Mouse (Mus musculus) embryonic facial prominence, embryonic 14.5 days (tissue): ENCODE measurements at regions not wholly inside any gene's neighbourhood (a gene's known extent, or its start where the extent isn't known, plus 50 kb on each side); places are given as distances from the start of the nearest gene placed in this dataset.

Experiments used
- ATAC-seq: fragments of 200-750 bp; cut with Nextera tagmentation; 2 replicates; pipeline ENCODE4 v1.8.0; 2017; ENCODE audit warnings: low read depth, moderate number of reproducible peaks, moderate TSS enrichment
- DNase-seq: peaks from one replicate; pipeline ENCODE4 v3.0.0-alpha.2; 2015; ENCODE audit warnings: low spot score
- H3K27ac ChIP-seq: fragments of 300-500 bp; sonication (generic); replicated peaks from 2 replicates; pipeline ENCODE4 v1.5.1; 2014; ENCODE audit warnings: low read depth, mild to moderate bottlenecking, low read length, moderate library complexity
- H3K27me3 ChIP-seq: fragments of 300-500 bp; sonication (generic); replicated peaks from 2 replicates; pipeline ENCODE4 v1.6.1; 2014; ENCODE audit warnings: low read length; ENCODE audit not compliant: control insufficient read depth, insufficient read depth
- H3K36me3 ChIP-seq: fragments of 300-500 bp; sonication (generic); 2 replicates; pipeline ENCODE4 v1.6.1; 2014; ENCODE audit warnings: low read length, mixed read lengths; ENCODE audit not compliant: control insufficient read depth, insufficient read depth
- H3K4me1 ChIP-seq: fragments of 300-500 bp; sonication (generic); 2 replicates; pipeline ENCODE4 v1.6.1; 2014; ENCODE audit warnings: antibody characterized with exemption, low read length; ENCODE audit not compliant: control insufficient read depth, insufficient read depth
- H3K4me2 ChIP-seq: fragments of 300-500 bp; sonication (generic); 2 replicates; pipeline ENCODE4 v1.6.1; 2014; ENCODE audit warnings: low read depth, mild to moderate bottlenecking, low read length, moderate library complexity, mixed read lengths
- H3K4me3 ChIP-seq: fragments of 300-500 bp; sonication (generic); 2 replicates; pipeline ENCODE4 v1.5.1; 2014; ENCODE audit warnings: low read depth, mild to moderate bottlenecking, low read length
- H3K9ac ChIP-seq: fragments of 300-500 bp; sonication (generic); 2 replicates; pipeline ENCODE4 v1.6.1; 2014; ENCODE audit warnings: low read depth, mild to moderate bottlenecking, low read length, moderate library complexity, mixed read lengths
- H3K9me3 ChIP-seq: fragments of 300-500 bp; sonication (generic); 2 replicates; pipeline ENCODE4 v1.6.1; 2016; ENCODE audit warnings: low read length; ENCODE audit not compliant: control insufficient read depth
- WGBS: fragments of 180-500 bp; shearing (Covaris S2); extraction: QIAGEN DNeasy Blood & Tissue Kit; methylation state at CpG from one replicate; pipeline ENCODE4 v1.1.7; 2014; 5-methylcytosine and 5-hydroxymethylcytosine counted together

DNA sequence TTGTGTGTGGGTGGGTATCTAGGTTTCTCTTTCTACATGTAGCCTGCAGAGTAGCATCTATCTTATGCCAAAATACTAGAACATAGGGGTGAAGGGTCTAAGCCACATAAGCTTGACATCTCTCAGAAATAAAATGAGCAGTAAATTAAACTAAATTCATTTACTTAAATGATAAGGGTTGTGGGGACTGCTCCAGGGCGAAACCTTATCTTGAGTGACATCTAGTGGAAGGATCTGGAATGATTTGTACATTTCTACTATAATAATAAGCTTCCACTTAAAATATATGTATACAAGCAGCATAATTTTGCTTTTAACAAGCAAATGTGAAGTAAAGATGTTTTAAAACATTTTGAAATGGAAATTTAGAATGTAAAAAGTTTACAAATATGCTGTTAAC, 271.4 kb downstream of the Vgll3 start:
- 5% methylated on average over 1 of the region's 1 CpGs for WGBS
- H3K27me3 ChIP-seq, result no peaks in the 10 kb centered on the region
- H3K9ac ChIP-seq, result no peak overlapping the region
- no peak overlapping the region for H3K27ac ChIP-seq
- H3K4me3 ChIP-seq, result no peak overlapping the region
- H3K4me2 ChIP-seq, result no peak overlapping the region
- H3K9me3 ChIP-seq, result no peaks in the 10 kb centered on the region
- peak; percentile 32 for DNase-seq
- no peaks in the 10 kb centered on the region for H3K36me3 ChIP-seq
- 0 out of 2 replicates have a peak, but pooled peaks have one; percentile 26 for ATAC-seq
- H3K4me1 ChIP-seq, result no peaks in the 10 kb centered on the region

GRCm38 (mm10) chr16:66092766-66093165, 277.7 kb downstream of the Vgll3 start:
- WGBS, result 54% methylated on average over 4 of the region's 4 CpGs
- Histone ChIP-seq H3K9me3 (no peaks in the 10 kb centered on the region), H3K9ac (no peak overlapping the region), H3K4me2 (no peak overlapping the region), H3K36me3 (no peaks in the 10 kb centered on the region), H3K4me1 (no peaks in the 10 kb centered on the region), H3K27me3 (no peaks in the 10 kb centered on the region), H3K27ac (no peak overlapping the region), H3K4me3 (no peak overlapping the region)
- ATAC-seq (no peak), DNase-seq (no peak)

- Histone ChIP-seq H3K4me2 (no peak overlapping the region), H3K9me3 (no peaks in the 10 kb centered on the region), H3K27ac (no peak overlapping the region), H3K4me3 (no peak overlapping the region), H3K36me3 (no peaks in the 10 kb centered on the region), H3K27me3 (no peaks in the 10 kb centered on the region), H3K4me1 (no peaks in the 10 kb centered on the region), H3K9ac (no peak overlapping the region)
- WGBS, result 63% methylated on average over 7 of the region's 7 CpGs
- ATAC-seq (no peak), DNase-seq (no peak)
Measured at GRCm38 (mm10) chr16:66095682-66096081, 280.6 kb downstream of the Vgll3 start.

- Histone ChIP-seq H3K4me1 (no peaks in the 10 kb centered on the region), H3K4me2 (no peak overlapping the region), H3K9ac (no peak overlapping the region), H3K4me3 (no peak overlapping the region), H3K36me3 (no peaks in the 10 kb centered on the region), H3K9me3 (no peaks in the 10 kb centered on the region), H3K27me3 (no peaks in the 10 kb centered on the region), H3K27ac (no peak overlapping the region)
- 93% methylated on average over 3 of the region's 3 CpGs for WGBS
- DNase-seq (no peak), ATAC-seq (no peak)
Measured at GRCm38 (mm10) chr16:66117930-66118329, 302.9 kb downstream of the Vgll3 start.

GRCm38 (mm10) chr16:66137755-66138154, 322.7 kb downstream of the Vgll3 start:
- Histone ChIP-seq H3K4me3 (no peak overlapping the region), H3K9ac (no peak overlapping the region), H3K27me3 (no peaks in the 10 kb centered on the region), H3K4me2 (no peak overlapping the region), H3K27ac (no peak overlapping the region), H3K4me1 (no peaks in the 10 kb centered on the region), H3K9me3 (no peaks in the 10 kb centered on the region), H3K36me3 (no peaks in the 10 kb centered on the region)
- DNase-seq (no peak), ATAC-seq (no peak)
- 76% methylated on average over 3 of the region's 3 CpGs for WGBS

- ATAC-seq, result no peak
Measured at GRCm38 (mm10) chr16:66144765-66145164, 329.7 kb downstream of the Vgll3 start.

DNA sequence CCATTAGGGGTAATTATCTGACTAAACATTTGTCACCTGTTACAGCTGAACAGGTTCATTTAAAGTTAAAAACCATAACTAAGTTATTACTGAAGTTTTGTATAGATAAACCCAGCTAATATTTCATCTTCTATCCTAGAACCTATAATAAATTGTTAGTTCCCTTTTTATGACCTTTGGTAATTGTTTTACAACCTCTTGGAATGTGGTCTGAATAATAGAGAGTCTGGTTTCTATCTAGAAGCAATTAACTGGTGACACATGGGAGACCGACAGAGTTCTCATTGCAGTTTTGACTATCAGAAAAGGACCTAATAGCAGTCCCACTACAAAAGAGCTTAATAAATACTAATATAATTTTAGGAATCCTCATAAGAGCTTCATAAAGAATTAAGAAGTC, 330.2 kb downstream of the Vgll3 start:
- H3K36me3 ChIP-seq, result no peaks in the 10 kb centered on the region
- WGBS, result 33% methylated on average over 1 of the region's 1 CpGs
- no peak overlapping the region for H3K27ac ChIP-seq
- H3K4me1 ChIP-seq, result no peaks in the 10 kb centered on the region
- DNase-seq (no peak), ATAC-seq (no peak)
- H3K27me3 ChIP-seq, result no peaks in the 10 kb centered on the region
- no peak overlapping the region for H3K9ac ChIP-seq
- H3K9me3 ChIP-seq, result no peaks in the 10 kb centered on the region
- H3K4me2 ChIP-seq, result no peak overlapping the region
- no peak overlapping the region for H3K4me3 ChIP-seq

More at GRCm38 (mm10) chr16:66144765-66145164, 329.7 kb downstream of the Vgll3 start:
- H3K27ac ChIP-seq, result no peak overlapping the region
- H3K9ac ChIP-seq, result no peak overlapping the region
- no peaks in the 10 kb centered on the region for H3K4me1 ChIP-seq
- H3K36me3 ChIP-seq, result no peaks in the 10 kb centered on the region
- no peaks in the 10 kb centered on the region for H3K9me3 ChIP-seq
- H3K27me3 ChIP-seq, result no peaks in the 10 kb centered on the region
- no peak overlapping the region for H3K4me2 ChIP-seq
- no peak for DNase-seq
- no peak overlapping the region for H3K4me3 ChIP-seq

DNA sequence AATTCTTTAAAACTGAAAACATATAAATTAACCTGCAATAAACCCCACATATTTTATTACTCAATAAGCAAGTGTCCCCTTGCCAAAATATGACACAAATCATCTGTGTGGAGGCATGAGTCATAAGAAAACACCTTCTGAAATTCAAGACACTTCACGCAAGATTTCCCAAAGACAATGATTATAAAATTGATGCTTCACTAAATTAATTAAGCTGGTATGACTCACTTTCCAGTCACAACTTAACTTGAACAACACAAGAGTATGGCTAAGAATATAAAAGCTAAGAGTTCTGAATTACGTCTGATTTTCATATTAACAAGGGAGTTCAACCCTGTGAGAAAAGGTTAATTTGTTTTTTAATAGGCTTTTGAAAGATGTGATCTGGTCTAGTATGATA, 353.2 kb downstream of the Vgll3 start:
- H3K4me2 ChIP-seq, result no peak overlapping the region
- no peak for ATAC-seq
- H3K27ac ChIP-seq, result no peak overlapping the region
- no peaks in the 10 kb centered on the region for H3K4me1 ChIP-seq
- H3K9me3 ChIP-seq, result no peaks in the 10 kb centered on the region
- no peaks in the 10 kb centered on the region for H3K36me3 ChIP-seq
- H3K27me3 ChIP-seq, result no peaks in the 10 kb centered on the region
- DNase-seq, result no peak
- 90% methylated on average over 2 of the region's 2 CpGs for WGBS
- no peak overlapping the region for H3K4me3 ChIP-seq
- H3K9ac ChIP-seq, result no peak overlapping the region

GRCm38 (mm10) chr16:66190801-66191200, 375.7 kb downstream of the Vgll3 start:
- Histone ChIP-seq H3K36me3 (no peaks in the 10 kb centered on the region), H3K4me2 (no peak overlapping the region), H3K27me3 (no peaks in the 10 kb centered on the region), H3K9ac (no peak overlapping the region), H3K4me3 (no peak overlapping the region), H3K27ac (no peak overlapping the region), H3K4me1 (no peaks in the 10 kb centered on the region), H3K9me3 (no peaks in the 10 kb centered on the region)
- ATAC-seq (no peak), DNase-seq (peak; percentile 36)
- WGBS, result 24% methylated on average over 2 of the region's 2 CpGs
